Mouse (Mus musculus) frontal cortex, postnatal 10 days (tissue): ENCODE results near the gene Ikbkg.
"Not testable (repeated sequence)": the region's sequence is repeated elsewhere in the genome, so short reads cannot be mapped to it uniquely, and the experiment has no call there.

Experiments
- DNase-seq, 2 experiments: peaks; one replicate each; pipeline ENCODE4 v3.0.0; 2022; ENCODE audit warnings: low spot score in 2 of 2, mixed read lengths in 1 of 2

Gene Ikbkg

GRCm38 (mm10) chrX:74451157-74451912, 58.2 kb downstream of the Ikbkg start:
- DNase-seq: no peak

DNA sequence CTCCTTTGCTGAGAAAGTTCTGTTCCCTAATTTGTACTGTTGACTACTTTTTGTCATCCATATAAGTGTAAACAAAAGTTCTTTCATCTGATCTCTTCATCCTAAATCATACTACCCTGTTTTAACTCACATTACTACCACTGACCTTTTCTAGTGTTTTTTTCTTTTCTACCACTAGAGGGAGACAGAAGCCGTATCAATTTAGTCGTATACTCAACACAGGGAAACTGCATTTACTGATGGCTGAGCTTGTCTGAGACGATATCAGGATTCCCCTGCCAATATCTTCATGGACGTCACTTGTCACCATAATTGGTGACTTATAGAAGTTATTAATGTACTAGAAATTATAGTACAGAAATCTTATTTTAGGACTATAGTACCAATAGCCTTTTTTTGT, 59.7 kb downstream of the Ikbkg start:
- no peak for DNase-seq

DNA sequence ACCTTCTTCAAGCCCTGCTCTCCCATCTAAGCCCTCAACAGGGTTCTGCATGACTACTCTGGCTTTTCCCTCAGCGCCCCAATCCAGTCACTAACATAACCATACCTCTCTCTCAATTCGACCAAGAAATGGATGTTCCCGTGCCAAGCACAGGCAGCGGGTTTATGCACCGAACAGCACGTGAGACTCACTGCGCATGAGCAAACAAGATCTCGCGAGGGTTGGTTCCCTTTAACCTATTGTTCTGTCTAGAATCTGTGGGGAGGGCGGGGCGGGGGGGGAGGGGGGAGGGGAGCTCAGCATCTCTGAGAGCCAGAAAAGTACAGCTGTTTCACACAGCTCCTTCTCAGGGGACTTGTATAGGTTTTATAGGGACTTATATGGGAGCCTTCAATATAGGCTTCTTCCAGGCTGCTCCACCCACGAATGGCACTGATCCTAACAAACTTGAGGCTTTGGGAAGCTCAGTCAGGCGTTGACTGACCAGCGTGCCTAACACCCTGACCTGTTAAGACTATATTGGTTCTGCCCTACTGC, 88.3 kb downstream of the Ikbkg start, which contains the start of gene Gm6880:
Gene Gm6880, minus strand, starts transcription at position 51 of the 537 bp plus-strand sequence.
- DNase-seq: not testable (repeated sequence)

DNA sequence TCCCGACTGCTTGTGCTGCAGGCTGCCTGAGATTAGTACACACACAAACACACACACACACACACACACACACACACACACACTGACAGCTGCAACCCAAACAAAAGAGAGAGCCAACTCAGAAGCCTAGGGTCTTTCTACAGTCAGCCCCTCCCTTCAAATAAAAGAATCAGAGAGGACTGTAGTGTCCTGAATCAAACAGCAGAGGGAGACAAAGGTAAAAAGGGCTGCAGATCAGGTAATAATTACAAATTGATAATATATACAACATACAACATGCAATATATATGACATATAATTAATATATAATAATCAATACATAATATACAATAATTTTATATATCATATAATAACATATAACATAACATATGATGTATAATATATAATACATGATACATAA, 104.0 kb downstream of the Ikbkg start:
- DNase-seq: no peak
